Mouse (Mus musculus): ENCODE results near the gene Chchd10. TPM values are rescaled to one million over a fixed set of nuclear protein-coding genes. Genes with fewer than 3 reads are reported as not detected.
A peak's percentile ranks its signal among the peaks of the same experiment; 100 is the strongest.
"Not testable (repeated sequence)": the region's sequence is repeated elsewhere in the genome, so short reads cannot be mapped to it uniquely, and the experiment has no call there.

Chchd10 gene
- 37.0 and 37.8 TPM in 2 replicates for polyA plus RNA-seq (2015; fragmentation: Nextera tagmentation; extraction: Ambion mirVana)

DNA sequence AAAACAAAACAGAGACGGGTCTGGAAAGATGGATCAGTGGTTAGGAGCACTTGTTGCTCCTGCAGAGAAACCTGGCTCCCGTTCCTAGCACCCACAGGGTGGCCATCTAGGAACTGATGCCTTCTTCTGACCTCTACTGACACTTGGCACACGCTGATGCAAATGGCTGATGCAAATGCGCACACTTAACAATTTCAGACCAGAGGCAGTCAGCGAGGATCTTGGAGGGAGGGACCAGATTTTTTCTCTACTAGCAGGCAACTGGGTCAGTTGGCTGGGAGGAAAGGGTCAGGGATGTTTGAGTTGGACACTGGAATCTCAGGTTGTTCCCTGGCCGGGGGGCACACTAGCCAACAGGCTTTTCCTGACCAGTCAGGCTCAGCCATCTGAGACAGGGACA lies at the start of gene Chchd10:
Gene Chchd10, plus strand, starts transcription at position 240 of the 400 bp plus-strand sequence.
- no peak for ATAC-seq (ENCODE audit: low FRiP score)
- Histone ChIP-seq H3K4me3 (peak within 1 kb of the TSS; percentile 51), H3K9ac (peak within 1 kb of the TSS; percentile 87), H3K4me2 (peak within 1 kb of the TSS; percentile 93), H3K36me3 (peaks cover 3% of the 10 kb centered on the region; the same call in 1 of the 2 replicates), H3K9me3 (no peaks in the 10 kb centered on the region), H3K4me1 (replicated peaks) (peaks cover 56% of the 10 kb centered on the region), H3K27ac (peak within 1 kb of the TSS; percentile 40; the same call in 1 of the 2 replicates), H3K27me3 (peaks cover 66% of the 10 kb centered on the region)
- WGBS, result 21% methylated on average over 6 of the region's 6 CpGs

DNA sequence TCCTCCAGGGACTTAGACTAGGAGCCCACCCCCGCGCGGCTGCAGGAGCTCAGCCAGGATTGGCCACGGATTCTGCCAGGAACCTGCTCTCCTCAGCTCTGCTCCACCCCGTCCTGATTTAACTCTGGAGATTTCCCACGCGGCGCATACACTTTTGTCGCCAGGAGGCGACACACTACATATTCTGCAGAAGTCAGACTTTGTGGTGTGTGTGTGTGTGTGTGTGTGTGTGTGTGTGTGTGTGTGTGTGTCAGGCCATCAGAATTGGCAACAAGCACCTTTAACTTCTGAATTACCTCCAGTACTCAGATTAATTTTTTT lies 49.7 kb upstream of the Chchd10 start:
- no peak overlapping the region for H3K27ac ChIP-seq
- peak overlapping the region; percentile 29; the same call in 1 of the 2 replicates for H3K4me2 ChIP-seq
- peak; percentile 78 for ATAC-seq (ENCODE audit: low FRiP score)
- peaks cover 16% of the 10 kb centered on the region for H3K4me1 ChIP-seq (replicated peaks)
- no peak overlapping the region; the same call in 1 of the 2 replicates for H3K9ac ChIP-seq
- no peaks in the 10 kb centered on the region for H3K9me3 ChIP-seq
- under 1% methylated on average over 10 of the region's 10 CpGs for WGBS
- no peaks in the 10 kb centered on the region for H3K27me3 ChIP-seq
- H3K36me3 ChIP-seq, result no peaks in the 10 kb centered on the region
- H3K4me3 ChIP-seq, result no peak overlapping the region

DNA sequence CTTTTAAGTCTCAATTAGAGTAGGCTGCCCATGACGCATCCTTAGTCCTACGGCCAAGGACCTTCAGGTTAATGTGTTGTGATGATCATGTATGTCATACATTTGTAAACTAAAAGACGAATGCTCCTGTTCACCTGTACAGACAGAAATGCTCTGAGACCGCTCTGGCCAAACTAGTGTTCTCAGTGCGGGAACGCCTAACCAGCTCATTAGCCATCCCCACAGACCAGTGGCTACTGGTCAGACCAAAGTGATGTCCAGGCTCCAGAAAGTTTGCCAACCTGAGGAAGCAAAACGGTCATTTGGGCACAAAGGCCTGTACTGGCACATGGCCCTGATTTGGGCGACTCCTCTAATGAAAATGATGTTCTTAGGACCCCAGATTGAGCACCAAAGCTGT lies 48.2 kb upstream of the Chchd10 start:
- H3K27me3 ChIP-seq, result no peaks in the 10 kb centered on the region
- no peak overlapping the region for H3K4me2 ChIP-seq
- no peak overlapping the region for H3K4me3 ChIP-seq
- peaks cover 16% of the 10 kb centered on the region for H3K4me1 ChIP-seq (replicated peaks)
- H3K27ac ChIP-seq, result no peak overlapping the region
- H3K9me3 ChIP-seq, result no peaks in the 10 kb centered on the region
- ATAC-seq (ENCODE audit: low FRiP score), result no peak
- H3K9ac ChIP-seq, result no peak overlapping the region
- 95% methylated on average over 8 of the region's 8 CpGs for WGBS
- no peaks in the 10 kb centered on the region for H3K36me3 ChIP-seq

DNA sequence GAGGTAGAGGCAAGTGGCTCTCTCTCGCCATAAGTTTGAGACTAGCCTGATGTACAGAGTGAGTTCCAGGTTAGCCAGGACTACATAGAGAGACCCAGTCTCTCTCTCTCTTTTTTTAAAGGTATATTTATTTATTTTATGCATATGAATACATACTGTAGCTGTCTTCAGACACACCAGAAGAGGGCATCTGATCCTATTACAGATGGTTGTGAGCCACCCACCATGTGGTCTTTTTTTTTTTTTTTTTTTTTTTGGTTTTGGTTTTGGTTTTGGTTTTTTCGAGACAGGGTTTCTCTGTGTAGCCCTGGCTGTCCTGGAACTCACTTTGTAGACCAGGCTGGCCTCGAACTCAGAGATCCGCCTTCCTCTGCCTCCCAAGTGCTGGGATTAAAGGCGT lies 45.4 kb upstream of the Chchd10 start:
- not testable (repeated sequence) for H3K9me3 ChIP-seq; ATAC-seq (ENCODE audit: low FRiP score); H3K27me3 ChIP-seq; H3K9ac ChIP-seq; H3K36me3 ChIP-seq; H3K4me3 ChIP-seq; H3K4me2 ChIP-seq; H3K4me1 ChIP-seq (replicated peaks); H3K27ac ChIP-seq
- 93% methylated on average over 5 of the region's 5 CpGs for WGBS

GRCm38 (mm10) chr10:75889406-75890153 lies 43.4 kb upstream of the Chchd10 start:
- H3K4me3 ChIP-seq, result no peak overlapping the region
- H3K9ac ChIP-seq, result no peak overlapping the region
- peaks cover 11% of the 10 kb centered on the region for H3K4me1 ChIP-seq (replicated peaks)
- no peak overlapping the region for H3K27ac ChIP-seq
- ATAC-seq (ENCODE audit: low FRiP score), result no peak
- no peaks in the 10 kb centered on the region for H3K9me3 ChIP-seq
- peaks cover 11% of the 10 kb centered on the region for H3K36me3 ChIP-seq
- no peaks in the 10 kb centered on the region for H3K27me3 ChIP-seq
- H3K4me2 ChIP-seq, result no peak overlapping the region
- 51% methylated on average over 8 of the region's 8 CpGs for WGBS

GRCm38 (mm10) chr10:75893089-75893750 lies 39.7 kb upstream of the Chchd10 start, which contains the start of gene Derl3:
Gene Derl3, plus strand, starts transcription at chr10:75893413.
- H3K27ac ChIP-seq, result peak within 1 kb of the TSS; percentile 70
- under 1% methylated on average over 50 of the region's 51 CpGs for WGBS
- no peaks in the 10 kb centered on the region for H3K27me3 ChIP-seq

DNA sequence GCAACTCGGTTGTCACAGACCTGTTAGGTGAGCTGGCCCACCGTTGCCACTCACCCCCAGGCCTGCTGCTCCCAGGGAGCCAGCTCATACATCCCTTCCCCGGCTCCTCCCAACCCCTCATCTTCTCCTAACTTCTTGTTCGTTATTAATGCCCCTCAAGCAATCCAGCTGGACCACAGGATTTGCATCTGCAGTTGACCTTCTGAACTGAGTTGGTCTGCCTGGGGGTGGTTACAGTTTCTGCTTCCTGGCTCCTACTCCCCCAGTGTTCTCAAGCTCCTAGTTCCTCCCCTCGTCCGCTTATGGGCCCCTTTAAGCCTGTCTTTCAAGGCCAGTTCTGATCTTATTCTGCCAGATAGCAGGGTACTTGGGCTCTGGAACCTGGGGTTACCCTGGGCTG lies 38.3 kb upstream of the Chchd10 start:
- no peak overlapping the region for H3K4me2 ChIP-seq
- WGBS, result 77% methylated on average over 6 of the region's 6 CpGs
- ATAC-seq (ENCODE audit: low FRiP score), result no peak
- H3K27ac ChIP-seq, result no peak overlapping the region
- no peaks in the 10 kb centered on the region for H3K9me3 ChIP-seq
- H3K9ac ChIP-seq, result no peak overlapping the region
- peaks cover 61% of the 10 kb centered on the region for H3K36me3 ChIP-seq
- no peak overlapping the region for H3K4me3 ChIP-seq
- no peaks in the 10 kb centered on the region for H3K27me3 ChIP-seq
- H3K4me1 ChIP-seq (replicated peaks), result peaks cover 17% of the 10 kb centered on the region

More at GRCm38 (mm10) chr10:75893089-75893750, 39.7 kb upstream of the Chchd10 start, which contains the start of gene Derl3:
- Histone ChIP-seq H3K4me3 (peak within 1 kb of the TSS; percentile 45), H3K4me1 (replicated peaks) (peaks cover 14% of the 10 kb centered on the region), H3K9ac (peak within 1 kb of the TSS; percentile 68), H3K36me3 (peaks cover 47% of the 10 kb centered on the region), H3K4me2 (peak within 1 kb of the TSS; percentile 88), H3K9me3 (no peaks in the 10 kb centered on the region)
- peak; percentile 99 for ATAC-seq (ENCODE audit: low FRiP score)

DNA sequence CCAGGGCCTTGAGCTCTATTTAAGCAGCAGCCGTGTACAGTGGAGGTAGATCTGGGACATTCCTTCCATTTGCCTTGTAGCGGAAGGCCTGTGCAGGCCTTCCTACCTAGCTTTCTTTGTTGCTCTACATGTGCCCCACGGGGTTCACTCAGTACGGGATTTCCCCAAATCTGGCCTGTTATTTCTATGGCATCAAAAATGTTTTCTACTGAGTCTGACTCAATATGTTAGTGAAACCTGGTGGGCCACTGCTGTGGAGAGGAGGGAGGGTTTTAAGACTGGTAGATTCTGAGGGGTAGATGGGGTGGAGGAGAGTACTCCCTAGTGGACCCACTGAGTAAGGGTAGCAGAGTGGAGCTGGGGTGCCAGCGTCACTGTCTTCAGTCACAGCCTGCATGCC lies 37.2 kb upstream of the Chchd10 start:
- Histone ChIP-seq H3K9ac (no peak overlapping the region), H3K4me3 (no peak overlapping the region), H3K36me3 (peaks cover 71% of the 10 kb centered on the region), H3K4me1 (replicated peaks) (peaks cover 17% of the 10 kb centered on the region), H3K4me2 (no peak overlapping the region), H3K27ac (no peak overlapping the region), H3K27me3 (no peaks in the 10 kb centered on the region), H3K9me3 (no peaks in the 10 kb centered on the region)
- no peak for ATAC-seq (ENCODE audit: low FRiP score)
- 93% methylated on average over 5 of the region's 5 CpGs for WGBS

GRCm38 (mm10) chr10:75896208-75896607 lies 36.7 kb upstream of the Chchd10 start:
- no peak overlapping the region for H3K9ac ChIP-seq
- H3K27me3 ChIP-seq, result no peaks in the 10 kb centered on the region
- H3K4me2 ChIP-seq, result no peak overlapping the region
- peaks cover 75% of the 10 kb centered on the region for H3K36me3 ChIP-seq
- H3K4me3 ChIP-seq, result no peak overlapping the region
- H3K9me3 ChIP-seq, result no peaks in the 10 kb centered on the region
- H3K27ac ChIP-seq, result no peak overlapping the region
- H3K4me1 ChIP-seq (replicated peaks), result peaks cover 17% of the 10 kb centered on the region
- 86% methylated on average over 1 of the region's 1 CpGs for WGBS
- ATAC-seq (ENCODE audit: low FRiP score), result no peak

GRCm38 (mm10) chr10:75897373-75897772 lies 35.6 kb upstream of the Chchd10 start:
- Histone ChIP-seq H3K36me3 (peaks cover 87% of the 10 kb centered on the region), H3K27me3 (no peaks in the 10 kb centered on the region), H3K4me3 (no peak overlapping the region), H3K9ac (no peak overlapping the region), H3K4me2 (no peak overlapping the region), H3K27ac (0 out of 2 replicates have a peak overlapping the region, but pooled peaks have one; percentile 18), H3K9me3 (no peaks in the 10 kb centered on the region), H3K4me1 (replicated peaks) (peaks cover 17% of the 10 kb centered on the region)
- no peak for ATAC-seq (ENCODE audit: low FRiP score)
- 29% methylated on average over 6 of the region's 6 CpGs for WGBS

GRCm38 (mm10) chr10:75898039-75898564 lies 34.8 kb upstream of the Chchd10 start:
- Histone ChIP-seq H3K36me3 (peaks cover 94% of the 10 kb centered on the region), H3K4me3 (no peak overlapping the region), H3K27ac (peak overlapping the region; percentile 35; the same call in 1 of the 2 replicates), H3K27me3 (no peaks in the 10 kb centered on the region), H3K9me3 (no peaks in the 10 kb centered on the region), H3K4me2 (no peak overlapping the region), H3K9ac (no peak overlapping the region), H3K4me1 (replicated peaks) (peaks cover 14% of the 10 kb centered on the region)
- WGBS, result 79% methylated on average over 6 of the region's 6 CpGs
- ATAC-seq (ENCODE audit: low FRiP score), result no peak

DNA sequence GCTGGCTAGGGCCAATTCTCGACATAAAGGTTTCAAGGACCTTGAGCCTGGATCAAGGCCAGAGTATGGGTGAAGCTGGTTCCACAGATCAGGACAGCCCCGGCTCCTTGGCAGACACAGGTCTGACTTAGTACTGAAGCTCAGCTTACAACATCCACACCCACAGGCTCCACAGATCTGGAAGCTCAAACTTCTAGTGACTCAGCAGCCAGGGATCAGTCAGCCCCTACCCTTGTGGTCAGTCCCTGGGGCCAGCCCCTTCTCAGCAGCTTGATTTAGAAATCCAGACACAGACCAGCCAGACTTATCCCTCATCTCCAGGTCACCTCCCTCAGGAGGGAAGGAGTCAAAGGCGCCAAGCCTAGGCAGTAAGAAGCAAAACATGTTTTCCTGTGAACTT lies 34.1 kb upstream of the Chchd10 start:
- 0 out of 2 replicates have a peak overlapping the region, but pooled peaks have one; percentile 35 for H3K27ac ChIP-seq
- H3K4me2 ChIP-seq, result no peak overlapping the region
- H3K9me3 ChIP-seq, result no peaks in the 10 kb centered on the region
- peak overlapping the region; percentile 24; the same call in 1 of the 2 replicates for H3K9ac ChIP-seq
- peaks cover 8% of the 10 kb centered on the region for H3K4me1 ChIP-seq (replicated peaks)
- 76% methylated on average over 3 of the region's 3 CpGs for WGBS
- peaks cover 98% of the 10 kb centered on the region for H3K36me3 ChIP-seq
- no peak overlapping the region for H3K4me3 ChIP-seq
- ATAC-seq (ENCODE audit: low FRiP score), result no peak
- H3K27me3 ChIP-seq, result no peaks in the 10 kb centered on the region

Measured in hindbrain, embryonic 13.5 days (tissue).